Mouse (Mus musculus) B cell, adult 2 months (primary cell): ENCODE measurements around the gene Myo15b.
"Not testable (repeated sequence)": the region's sequence is repeated elsewhere in the genome, so short reads cannot be mapped to it uniquely, and the experiment has no call there.

Experiments
- DNase-seq, 2 experiments: peaks; one replicate each; pipeline ENCODE4 v3.0.0; 2022

The Myo15b gene

GRCm38 (mm10) chr11:115832064-115832463 lies 26.1 kb upstream of the Myo15b start:
- DNase-seq: no peak

DNA sequence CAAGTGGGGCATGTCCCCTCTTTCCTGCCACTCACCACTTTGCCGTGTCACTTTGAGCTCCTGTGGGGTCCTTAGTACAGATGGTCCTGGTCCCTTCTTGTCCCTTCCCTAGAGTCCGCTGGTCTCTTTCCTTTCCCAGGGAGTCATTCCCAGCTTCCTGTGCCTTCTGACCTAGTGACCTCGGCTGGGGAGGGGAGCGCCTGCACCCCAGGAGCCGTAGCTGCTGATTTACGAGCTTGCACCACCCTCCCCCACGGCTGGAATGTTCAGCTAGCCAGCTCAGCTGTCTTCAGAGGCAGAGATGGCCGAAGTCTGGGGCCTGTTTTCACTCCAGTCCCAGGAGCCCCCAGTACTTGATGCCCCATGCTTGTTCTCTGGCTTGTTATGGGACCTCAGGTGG lies 25.7 kb upstream of the Myo15b start:
- no peak for DNase-seq

DNA sequence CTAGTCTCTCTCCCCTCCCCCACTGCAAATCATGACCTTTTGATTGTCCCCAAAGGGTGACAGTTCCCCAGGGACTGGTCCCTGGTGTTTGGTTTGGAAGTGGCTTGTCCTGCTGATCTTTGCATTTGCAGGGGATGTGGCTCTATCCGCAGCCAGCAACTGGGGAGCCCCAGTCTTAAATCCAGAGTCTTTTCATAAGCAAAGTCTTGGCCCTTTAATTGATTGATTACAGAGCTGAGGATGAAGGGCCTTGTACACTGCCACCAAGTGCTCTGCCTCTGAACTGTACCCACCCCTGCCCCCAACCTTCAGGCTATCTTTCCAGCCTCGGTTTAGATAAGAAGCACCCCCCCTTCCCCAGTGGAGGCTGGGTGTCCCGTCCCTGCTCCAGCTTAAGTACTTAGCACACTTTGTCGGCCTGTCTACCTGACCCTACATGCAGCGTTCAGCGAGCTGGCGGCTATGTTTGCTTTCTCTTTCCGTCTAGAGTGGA lies 25.1 kb upstream of the Myo15b start:
- no peak for DNase-seq

GRCm38 (mm10) chr11:115834033-115834432 lies 24.2 kb upstream of the Myo15b start:
- DNase-seq: no peak

GRCm38 (mm10) chr11:115836656-115837395 lies 21.4 kb upstream of the Myo15b start:
- DNase-seq: no peak

GRCm38 (mm10) chr11:115837606-115838345 lies 20.4 kb upstream of the Myo15b start:
- no peak for DNase-seq

DNA sequence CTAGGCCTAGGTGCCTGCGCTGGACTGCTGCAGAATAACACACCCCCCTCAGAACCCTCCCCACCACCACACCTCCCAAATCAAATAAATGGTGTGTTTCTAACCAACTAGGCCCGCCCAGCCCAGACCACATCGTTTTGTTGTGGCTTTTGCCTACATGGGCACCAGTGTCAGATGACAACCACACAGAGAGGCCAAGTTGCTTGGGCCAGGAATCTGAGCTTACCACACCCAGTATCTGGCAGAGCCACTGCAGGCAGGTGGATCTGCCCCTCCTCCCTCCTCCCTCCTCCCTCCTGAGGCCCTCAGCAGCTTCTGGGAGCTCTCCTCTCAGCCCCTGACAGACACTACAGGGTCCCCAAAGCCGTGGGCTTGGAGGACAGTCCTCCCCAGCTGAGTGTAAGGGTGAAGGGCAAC lies 19.3 kb upstream of the Myo15b start:
- DNase-seq: no peak

- DNase-seq: no peak
Measured at GRCm38 (mm10) chr11:115839732-115840131, 18.5 kb upstream of the Myo15b start.

GRCm38 (mm10) chr11:115841044-115841443 lies 17.2 kb upstream of the Myo15b start:
- DNase-seq: no peak

- DNase-seq: no peak
Measured at GRCm38 (mm10) chr11:115841961-115842550, 16.1 kb upstream of the Myo15b start.

DNA sequence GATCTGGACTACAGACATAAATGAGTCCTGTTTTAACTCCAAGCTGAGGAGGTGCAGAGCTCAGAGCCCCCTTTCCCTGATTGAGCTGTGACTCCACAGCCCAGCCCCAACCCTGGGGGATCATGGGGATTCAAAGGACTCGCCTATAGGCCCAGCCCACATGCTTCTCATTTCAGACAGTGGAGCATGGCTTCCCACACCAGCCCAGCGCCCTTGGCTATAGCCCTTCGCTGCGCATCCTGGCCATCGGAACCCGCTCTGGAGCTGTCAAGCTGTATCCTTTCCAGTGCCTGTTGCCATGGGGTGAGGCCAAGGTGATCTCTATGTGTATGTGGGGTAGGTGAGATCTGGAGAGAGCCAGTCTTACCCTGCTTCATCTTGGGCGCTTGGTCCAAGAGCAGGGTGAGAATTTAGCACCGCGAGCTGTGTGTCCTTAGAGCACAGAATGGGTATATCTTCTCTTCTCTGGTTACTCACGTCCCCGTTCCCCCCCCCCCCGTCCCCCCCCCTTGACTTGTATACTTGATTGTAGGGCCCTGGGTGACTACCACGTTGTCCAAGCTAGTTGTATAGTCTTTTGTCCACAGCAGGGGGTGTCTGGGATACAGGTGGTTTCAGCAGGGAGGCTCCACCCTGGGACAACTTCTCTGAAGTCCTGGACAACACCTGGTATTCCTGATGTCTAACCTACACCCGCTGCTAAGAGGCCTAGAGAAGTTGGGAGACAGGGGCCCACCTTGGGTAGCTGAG lies 14.9 kb upstream of the Myo15b start:
- DNase-seq: no peak

DNA sequence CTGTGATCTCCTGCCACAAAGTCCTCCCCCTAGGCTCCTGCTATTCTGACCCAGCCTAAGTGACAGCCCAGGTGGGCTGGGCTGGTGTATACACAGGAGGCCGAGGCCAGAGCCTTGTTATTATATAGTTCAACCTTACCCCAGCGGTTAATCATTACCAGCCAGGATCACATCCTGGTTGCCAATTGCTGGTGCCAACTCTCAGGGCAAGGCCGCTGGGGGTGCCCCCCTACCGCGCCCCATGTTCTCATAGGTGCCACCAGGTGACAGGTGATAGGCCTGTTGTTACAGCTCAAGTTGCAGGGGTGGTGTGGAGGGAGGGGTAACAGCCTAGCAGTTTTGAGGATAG lies 14.3 kb upstream of the Myo15b start:
- no peak for DNase-seq

- no peak for DNase-seq
Measured at GRCm38 (mm10) chr11:115844240-115844639, 14.0 kb upstream of the Myo15b start.

DNA sequence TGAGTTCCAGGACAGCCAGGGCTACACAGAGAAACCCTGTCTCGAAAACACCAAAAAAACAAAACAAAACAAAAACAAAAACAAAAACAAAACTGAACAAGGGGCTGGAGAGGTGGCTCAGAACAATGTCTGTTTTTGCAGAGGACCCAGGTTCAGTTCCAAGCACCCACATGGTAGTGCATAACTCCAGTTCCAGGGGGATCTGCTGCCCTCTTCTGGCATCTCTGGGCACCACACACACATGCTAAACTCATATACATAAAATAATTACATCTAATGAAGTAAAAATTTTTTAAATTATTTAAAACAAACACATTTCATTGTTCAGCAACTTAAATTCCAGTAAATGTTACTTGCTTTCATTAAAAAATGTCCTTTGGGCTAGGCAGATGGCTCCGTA lies 12.4 kb upstream of the Myo15b start:
- no peak for DNase-seq

DNA sequence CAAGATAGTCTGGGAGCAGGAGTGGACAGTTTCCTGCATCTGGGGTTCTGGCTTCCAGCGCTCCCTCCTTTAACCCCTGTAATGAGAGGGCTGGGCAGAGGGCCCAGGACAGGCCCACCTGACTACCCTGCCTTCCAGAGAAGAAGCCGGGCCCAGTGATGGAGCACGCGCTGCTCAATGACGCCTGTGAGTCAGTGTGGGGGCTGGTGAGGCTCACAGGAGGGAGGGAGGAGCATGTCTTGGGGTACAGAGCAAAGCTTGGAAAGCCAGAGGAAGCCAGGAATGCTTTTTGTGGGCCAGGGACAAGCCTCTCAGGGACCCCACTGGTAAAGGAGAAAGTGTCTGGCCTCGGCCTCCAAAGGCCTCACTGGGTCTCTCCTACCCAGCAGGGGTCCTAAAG lies 3.5 kb upstream of the Myo15b start:
- DNase-seq: no peak

- not testable (repeated sequence) for DNase-seq
Measured at GRCm38 (mm10) chr11:115857146-115857545, 1.1 kb upstream of the Myo15b start.

GRCm38 (mm10) chr11:115857936-115858335 lies 270 bp upstream of the Myo15b start:
- no peak for DNase-seq

- DNase-seq: peak; percentile 91 to 94
Measured at GRCm38 (mm10) chr11:115859143-115859945, 1.1 kb downstream of the Myo15b start.

- no peak for DNase-seq
Measured at GRCm38 (mm10) chr11:115863895-115864294, 5.7 kb downstream of the Myo15b start.

DNA sequence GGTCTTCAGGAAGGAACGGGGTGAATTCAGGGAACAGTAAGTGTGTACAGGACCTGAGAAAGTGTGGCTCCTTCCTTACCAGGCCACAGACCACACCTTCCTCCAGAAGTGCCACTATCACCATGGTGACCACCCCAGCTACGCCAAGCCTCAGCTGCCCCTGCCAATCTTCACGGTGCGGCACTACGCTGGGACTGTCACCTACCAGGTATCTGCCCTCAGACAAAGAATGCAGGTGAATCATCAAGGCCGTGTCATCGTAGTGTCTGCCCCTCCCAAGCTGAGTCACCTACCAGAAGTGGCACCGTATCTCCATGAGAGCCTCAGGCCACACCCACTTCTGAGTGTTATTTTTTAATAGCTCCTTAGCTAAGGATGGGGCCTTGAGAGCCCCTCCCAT lies 11.2 kb downstream of the Myo15b start:
- DNase-seq: no peak

DNA sequence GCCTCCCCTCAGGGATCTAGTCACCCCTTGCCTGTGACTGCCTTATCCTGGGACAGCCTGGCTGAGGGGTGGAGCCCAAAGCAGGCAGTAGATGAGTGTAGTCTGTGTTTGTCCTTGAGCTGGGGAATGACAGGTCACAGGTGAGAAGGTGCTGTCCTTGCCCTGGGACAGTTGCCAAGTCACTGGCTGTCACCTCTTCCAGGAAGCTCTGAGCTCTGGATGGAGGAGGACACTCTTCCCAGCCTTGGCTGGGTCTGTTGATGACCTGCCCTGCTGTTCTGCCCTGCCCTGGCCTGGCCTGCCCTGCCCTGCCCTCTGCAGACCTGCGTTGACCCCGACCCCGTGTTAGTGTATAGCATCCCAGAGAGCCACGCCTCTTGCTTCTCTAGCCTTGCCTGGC lies 14.2 kb downstream of the Myo15b start:
- no peak for DNase-seq

- DNase-seq: no peak
Measured at GRCm38 (mm10) chr11:115875935-115876334, 17.7 kb downstream of the Myo15b start.
